Mouse (Mus musculus): ENCODE data around the gene Olfr153.

DNA sequence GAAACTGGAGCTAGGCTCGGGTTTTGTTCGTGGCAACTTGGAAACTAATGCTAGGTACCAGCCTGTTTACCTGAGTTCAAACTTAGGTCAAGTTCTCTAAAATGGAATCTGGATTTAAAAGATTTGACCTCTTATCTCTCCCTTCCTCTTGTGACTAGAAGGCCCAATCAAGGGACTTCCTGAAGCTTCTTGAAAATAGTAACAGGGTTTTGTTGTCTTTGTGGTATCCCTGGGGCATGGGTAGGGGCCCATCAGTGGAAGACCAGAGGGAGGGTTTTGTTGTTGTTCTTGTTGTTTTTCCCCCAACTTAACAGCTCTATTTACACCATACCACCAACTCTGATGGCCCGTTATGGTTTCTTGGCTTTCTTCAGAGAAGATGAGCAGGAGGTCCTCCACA, 15.0 kb upstream of the Olfr153 start:
- no peak for TF ChIP-seq CTCF (IDR thresholded peaks at IDR 0.05; ENCODE audit: low read depth)
- no peak for TF ChIP-seq EP300 (IDR thresholded peaks at IDR 0.05; ENCODE audit: low read depth)

All from liver, embryonic 14.5 days (tissue).